Mouse (Mus musculus) heart, postnatal 4 days (tissue): ENCODE measurements around the gene Zfand6. TPM values are rescaled to one million over a fixed set of nuclear protein-coding genes. Genes with fewer than 3 reads are reported as not detected.

Experiments
- DNase-seq: peaks from one replicate; pipeline ENCODE4 v3.0.0; 2021
- total RNA-seq, 2 experiments: library from RNA; stranded (reverse); gene quantifications; 2 replicates each; pipeline ENCODE4 v1.2.3; 2021

Zfand6 gene
- total RNA-seq, 2 experiments from 2014 or later, result 95.1 to 96.2 TPM

DNA sequence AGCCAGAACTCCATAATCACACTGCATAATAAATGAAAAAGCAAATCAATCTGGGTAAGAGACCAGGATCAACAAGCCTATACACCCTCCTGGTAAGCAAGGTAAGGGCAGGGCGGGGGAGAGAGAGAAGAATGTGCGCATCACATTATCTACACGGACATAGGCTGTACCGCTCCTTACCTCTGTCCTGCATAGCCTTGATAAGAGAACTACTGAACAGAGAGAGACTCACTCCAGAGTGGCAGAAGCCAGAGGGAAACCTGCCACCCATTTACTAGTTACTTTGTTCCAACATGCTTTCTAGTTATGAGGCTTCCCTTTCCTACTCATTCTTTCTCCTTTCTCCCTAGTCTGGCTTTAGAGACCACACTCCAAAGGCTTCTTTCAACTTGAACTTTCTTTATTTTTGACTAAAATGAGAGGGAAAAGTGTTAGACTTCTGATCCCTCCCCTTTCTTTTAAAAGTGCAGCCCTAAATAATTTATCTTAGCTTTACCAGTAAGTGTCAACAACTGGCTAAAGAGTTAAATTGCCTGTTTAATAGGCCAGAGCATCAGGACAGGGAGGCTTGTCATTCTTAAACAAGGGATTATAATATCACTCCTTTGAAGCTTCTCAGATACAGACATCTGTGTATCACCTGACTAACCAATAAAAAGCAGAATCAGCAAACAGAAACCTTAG, 38.3 kb downstream of the Zfand6 start:
- DNase-seq, result no peak

DNA sequence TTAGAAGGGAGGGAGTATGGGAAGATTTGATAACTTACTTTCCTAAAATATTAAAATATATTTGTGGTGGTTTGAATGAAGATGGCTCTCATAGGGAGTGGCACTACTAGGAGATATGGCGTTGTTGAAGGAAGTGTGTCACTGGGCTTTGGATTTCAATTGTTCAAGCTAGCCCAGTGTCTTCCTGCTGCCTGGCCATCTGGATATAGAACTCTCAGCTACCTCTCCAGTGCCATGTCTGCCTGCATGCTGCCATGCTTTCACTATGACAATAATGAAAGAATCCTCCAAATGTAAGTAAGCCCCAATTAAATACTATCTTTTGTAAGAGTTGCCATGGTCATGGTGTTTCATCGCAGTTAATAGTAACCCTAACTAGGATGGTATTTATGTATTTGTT, 40.7 kb downstream of the Zfand6 start:
- DNase-seq, result no peak

DNA sequence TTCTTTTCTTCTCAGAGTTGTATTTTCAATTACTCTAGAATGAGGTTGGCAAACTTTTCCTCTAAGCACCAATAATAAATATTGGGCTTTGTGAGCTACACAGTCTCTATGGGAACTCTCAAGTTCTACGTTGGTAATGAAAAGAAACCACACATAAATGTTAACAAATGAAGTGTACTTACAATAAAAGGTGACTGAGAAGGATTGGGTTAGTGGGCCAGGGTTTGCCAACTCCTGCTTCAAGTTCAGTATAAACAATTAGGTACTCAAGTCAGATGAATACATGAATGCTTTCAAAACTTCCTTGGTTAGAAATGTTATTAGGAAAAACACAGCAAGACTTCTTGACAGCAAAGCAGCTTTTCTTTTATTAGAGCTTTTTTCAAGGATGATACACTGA, 43.5 kb downstream of the Zfand6 start:
- DNase-seq, result no peak

DNA sequence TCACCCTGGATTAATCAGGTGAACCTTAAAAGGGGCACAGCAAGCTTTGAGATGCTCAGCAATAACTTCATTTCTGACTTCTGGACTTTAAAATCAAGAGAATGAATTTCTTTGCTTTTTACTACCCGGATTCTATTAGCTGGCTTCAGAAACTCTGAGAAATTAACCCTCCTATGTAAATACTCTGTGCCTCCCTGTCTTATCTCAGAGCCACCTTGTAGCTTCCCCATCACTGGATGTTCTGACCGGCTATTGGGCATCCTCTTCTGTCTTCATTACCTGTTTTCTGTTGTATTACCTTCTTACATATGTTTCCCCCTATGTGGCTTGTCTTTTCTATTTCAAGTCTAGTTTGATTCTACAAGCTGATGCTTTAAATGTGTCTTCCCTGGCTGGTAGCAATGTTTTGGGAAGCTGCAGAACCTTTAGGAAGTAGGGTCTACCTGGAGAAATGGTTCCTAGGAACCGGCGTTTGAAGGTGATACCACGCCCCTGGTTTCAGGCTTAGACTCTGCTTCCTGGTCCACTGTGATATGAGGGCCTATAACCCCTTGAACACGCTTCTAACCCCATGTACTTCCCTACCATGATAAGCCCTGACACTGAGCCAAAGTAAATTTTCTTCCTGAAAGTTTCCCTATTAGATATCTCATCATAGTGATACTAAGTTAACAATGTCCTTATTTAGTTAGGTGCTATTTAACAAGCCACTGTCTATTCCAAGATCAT, 46.3 kb downstream of the Zfand6 start:
- DNase-seq, result no peak

DNA sequence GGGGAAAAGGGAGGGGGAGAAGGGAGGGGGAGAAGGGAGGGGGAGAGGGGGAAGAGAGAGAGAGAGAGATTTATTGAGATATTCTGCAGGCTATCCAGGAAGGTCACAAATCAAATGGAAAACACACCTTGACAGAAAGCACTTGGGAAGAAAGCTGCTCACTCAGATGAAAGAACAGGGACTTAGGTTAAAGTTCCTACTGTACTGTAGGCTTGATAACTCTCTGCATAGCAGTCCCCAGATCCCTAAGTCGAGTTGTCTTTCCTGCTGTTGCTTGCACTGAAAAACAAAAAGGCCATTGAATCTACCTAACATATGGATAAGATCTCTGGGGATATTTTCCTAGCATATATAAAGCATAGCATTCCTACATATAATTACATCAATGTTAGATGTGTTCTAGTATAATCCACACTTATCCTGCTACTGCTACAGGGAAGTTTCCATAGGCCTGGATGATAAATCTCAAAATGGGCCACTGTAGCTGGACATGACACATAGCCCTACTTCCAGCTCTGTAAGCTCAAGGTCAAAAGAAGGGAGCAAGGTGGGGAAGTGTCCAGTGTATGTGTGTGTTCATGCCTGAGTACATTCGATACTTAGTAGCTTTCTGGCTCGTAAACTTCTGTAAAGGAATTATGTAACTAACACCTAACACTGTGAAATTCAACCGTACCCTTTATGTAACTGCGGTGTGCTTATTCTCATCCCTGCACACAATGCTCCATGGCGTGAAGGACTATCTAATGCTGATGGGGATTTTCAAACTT, 47.4 kb downstream of the Zfand6 start:
- no peak for DNase-seq

DNA sequence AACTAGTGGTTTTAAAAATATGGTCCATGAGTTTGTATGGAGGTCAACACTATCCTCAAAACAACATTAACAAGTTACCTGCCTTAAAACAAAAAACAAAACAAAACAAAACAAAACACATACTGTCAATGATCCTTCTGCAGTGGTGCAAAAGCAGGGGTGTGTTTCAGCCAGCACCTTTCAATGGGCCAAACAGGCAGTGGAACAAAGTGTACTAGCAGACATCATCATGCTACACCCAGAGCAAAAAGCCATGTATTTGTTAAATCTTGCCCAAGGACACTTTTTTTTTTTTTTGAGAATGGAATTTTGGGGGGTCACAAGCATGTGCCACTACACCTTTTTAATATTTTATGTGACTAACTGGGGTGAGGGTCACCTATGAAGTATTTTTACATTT, 52.8 kb downstream of the Zfand6 start:
- DNase-seq, result no peak

DNA sequence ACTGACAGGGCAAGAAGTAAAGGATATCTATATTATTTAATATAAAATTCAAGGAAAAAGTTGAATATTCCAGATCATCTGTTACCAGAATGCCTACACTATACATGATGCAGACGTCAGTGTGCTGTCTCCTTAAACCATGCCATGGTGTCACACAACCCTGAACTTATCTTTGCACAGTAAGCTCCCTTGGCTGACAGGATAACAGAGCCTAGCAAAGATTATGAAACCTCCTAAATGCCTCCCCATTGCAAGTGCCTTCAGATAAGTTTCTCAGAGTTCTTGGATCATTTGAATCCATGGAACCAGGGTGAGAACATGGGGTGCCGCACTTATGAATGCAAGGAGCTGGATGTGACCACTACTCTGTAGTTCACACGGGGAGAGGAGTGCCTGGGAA, 57.9 kb downstream of the Zfand6 start:
- no peak for DNase-seq

DNA sequence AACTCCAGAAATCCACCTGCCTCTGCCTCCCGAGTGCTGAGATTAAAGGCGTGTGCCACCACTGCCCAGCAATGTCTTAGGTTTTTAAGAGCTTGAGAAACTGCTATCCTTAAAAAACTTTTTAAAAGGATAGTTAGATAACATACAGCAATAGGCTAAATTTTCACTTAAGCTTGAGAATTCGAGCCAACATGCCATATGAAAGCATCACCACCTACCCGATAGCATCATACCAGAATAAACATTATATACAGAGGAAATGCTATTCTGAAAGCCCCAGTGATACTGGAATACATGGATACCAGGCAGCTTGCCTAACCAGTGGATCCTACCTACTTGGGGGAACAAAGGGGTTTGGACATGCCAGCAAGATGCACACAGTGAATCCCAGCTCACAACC, 66.0 kb downstream of the Zfand6 start:
- no peak for DNase-seq

DNA sequence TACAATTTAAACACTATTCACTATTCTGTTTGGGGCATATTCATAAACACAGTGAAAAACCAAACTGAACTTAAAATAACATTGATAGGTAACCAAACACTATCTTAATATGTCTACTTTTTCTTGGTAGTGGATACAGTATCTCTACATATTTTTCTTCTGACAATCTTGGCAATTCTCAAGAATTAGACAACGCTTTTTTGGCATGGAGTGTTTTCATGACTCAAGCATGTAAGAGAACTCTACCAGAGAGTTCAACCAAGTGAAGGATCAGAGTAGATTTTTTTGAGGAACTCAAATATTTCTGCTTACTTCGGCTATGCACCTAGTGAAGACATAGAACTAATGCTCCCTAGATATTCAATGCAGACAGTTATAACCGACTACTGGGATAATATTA, 68.8 kb downstream of the Zfand6 start:
- no peak for DNase-seq

DNA sequence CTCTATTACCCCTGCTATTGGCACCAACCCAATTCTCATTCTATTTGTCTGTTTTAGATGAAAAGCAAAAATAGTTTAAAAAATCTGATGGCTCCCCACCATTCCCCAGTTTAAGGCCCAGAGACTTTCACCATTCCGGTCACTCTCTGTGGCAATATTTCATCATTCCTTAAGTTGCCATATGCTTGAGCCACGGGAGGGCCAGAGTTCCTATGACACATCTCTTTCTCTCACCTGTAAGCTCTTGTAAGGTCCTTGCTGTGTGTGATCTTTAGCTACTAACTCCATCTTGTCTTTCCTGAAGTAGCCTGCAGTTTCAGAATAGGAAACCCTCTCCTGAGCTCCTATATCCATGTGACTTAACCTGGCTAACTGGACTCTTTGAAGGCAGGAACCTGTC, 70.8 kb downstream of the Zfand6 start:
- DNase-seq, result no peak

DNA sequence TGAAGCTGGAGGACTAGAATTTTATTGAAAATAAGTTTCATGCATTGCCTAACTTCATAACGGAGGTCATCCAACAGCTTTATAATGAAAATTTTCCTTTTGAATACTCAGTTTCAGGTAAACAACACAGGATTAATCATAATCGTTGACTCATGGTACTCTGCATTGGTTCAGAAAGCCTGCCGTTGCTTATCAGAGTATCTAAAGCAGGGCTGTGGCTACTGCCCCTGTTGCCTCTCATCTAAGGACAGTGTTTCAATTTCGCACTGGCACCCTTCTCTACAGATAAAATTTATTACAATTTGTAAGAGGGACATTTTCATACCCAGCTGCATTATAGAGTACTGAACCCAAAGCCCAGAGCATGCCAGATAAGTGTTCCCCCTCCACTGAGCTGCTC, 77.3 kb downstream of the Zfand6 start:
- no peak for DNase-seq

DNA sequence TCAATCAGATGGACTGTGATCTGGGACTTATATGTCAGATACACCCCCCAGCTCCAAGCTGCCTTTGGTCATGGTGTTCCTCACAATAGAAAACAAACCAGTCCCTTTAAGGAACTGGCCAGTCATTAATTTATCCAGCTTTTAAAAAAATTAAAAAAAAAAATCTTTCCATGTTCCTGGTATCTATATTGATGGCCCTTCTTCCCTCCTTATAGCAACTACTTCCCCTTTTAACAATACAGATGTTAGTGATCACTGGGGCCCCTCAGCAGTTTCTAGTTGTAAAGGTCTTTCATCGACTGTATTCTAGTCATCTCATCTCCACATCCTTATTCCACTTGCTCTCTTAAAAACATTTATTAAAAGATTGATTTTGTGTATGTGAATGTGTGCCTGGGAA, 78.2 kb downstream of the Zfand6 start:
- DNase-seq, result no peak

DNA sequence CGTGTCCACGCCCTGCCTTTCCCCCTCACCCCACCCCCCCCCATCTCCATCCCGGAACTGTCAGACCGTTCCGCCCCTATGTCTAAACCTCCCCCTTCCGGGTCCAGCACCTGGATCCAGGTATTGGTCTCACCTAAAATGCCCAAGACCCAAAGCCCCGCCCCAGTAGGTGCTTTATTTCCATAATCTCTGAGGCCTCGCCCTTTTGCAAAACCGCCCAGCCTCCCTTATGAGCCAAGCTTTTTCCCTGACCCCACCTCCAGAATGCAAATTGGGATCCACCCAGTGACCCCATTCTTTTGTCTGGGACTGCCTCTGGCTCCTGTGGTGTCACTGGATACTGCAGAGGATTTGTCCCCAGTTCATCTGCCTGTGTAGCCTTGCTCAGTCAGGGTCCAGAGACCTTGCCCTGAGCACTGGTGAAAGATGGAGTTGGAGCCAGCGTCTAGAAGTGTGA, 83.4 kb downstream of the Zfand6 start, which contains the start of gene Fah:
Gene Fah (minus strand): TSS at position 430 of the 457 bp plus-strand sequence.
- peak; percentile 39 for DNase-seq

DNA sequence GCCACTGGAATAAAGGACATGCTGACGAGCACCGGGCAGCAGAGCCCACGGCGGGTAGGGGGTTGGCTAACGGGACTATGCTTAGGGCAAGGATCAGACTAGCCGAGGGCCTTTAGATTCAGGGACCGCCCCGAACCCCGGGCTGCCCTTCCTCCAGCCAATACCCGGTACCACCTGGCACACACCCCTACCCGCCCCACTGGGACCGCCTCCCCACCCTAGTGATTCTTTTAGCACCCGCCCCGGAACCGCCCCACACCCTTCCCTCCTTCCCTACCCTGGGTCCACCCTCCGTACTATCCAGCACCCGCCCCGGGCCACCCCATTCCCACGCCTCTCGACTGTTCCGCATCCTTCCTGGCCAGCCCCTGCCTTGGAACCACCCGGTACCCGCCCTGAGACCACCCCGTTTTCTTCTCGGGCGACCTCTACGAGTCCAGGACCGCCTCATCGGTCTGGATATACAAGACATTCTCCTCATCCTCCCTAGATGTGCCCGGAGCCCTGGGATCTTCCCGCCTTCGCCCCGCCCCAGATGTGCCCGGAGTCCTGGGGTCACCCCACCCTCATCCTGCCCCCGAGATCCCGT, 84.0 kb downstream of the Zfand6 start:
- peak; percentile 71 for DNase-seq

DNA sequence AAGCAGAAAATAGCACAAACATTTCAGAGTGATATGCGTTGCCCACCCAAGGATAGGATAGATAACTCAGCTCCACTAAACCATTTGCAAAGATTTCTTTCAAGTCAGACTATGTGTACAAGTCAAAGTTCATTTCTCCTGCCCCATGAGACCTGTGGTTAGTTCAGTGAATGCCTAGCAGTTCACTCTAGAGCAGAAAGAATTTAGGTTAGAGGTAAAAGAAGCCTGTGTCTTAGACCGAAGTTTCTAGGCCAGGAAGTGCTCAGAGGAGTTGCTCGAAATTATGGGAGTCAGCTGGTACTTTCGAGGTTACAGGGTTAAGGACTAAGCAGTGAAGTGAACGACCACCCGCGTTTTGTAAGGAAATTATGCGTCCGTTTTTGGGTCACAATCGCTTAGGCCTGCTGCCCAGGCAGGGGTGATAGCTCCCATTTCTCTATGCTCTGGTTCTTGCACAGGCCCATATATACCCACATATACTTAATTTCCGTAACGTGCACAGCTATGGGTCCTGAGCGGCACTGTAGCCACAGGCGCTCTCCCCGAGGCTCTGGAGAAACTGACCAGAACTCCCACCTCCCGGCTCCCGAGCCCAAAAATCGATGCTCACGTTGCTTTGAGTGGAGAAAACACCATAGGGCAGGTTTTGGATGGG, 84.6 kb downstream of the Zfand6 start:
- DNase-seq, result no peak

DNA sequence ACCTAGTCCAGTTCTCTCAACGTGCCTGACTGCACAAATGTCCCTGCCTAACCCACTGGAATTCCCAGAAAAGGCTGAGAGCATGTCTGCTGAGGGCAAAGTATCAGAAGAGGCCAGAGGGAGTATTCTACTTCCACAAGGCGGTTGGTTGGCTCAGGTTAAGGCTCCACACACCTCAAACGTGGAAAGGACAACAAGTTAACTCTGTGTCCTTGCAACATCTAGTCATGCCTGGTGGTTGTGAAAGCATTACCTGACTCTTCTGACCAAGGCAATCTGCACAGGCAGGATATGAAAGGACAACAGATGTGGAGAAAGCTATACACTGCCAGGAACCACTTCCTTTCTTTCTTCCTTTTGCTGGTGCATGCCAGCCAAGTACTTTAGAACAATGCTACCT, 85.3 kb downstream of the Zfand6 start:
- DNase-seq, result no peak

DNA sequence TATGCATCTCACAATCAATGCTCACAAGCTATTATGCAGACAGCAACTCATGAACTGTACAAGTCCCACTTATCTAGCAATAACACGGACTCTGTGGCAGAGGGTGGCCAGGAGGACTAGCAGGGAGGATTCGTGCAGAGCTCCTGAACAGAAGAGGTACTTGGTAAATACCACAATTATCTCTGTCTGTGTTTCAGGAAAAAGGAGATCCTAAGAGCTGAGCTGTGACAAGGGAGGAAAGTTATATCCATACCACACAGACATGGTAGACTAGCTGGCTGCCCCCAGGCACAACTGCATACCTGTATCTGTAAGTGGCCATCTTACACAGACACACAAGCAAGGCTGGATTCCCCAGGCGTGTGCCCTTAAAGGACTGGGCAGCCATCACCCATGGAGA, 88.4 kb downstream of the Zfand6 start:
- DNase-seq, result no peak

DNA sequence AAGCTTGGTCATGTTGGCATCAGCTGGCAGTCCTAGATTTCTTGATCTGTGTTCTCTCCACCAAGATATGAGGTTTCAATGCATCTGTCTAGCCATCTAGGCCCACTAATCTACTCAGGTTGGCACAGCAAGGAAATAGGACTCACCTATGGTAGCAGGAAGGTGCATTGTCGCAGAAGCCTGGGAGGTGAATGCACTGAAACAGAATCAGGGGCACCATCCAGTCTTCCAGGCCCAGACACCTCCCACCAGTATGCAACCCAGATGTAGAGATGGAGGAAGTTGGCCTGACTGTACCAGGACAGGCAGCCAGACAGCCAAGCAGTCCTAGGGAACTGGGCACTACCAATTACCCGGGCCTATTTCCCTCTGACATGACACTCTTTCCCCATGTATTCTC, 89.1 kb downstream of the Zfand6 start:
- no peak for DNase-seq

DNA sequence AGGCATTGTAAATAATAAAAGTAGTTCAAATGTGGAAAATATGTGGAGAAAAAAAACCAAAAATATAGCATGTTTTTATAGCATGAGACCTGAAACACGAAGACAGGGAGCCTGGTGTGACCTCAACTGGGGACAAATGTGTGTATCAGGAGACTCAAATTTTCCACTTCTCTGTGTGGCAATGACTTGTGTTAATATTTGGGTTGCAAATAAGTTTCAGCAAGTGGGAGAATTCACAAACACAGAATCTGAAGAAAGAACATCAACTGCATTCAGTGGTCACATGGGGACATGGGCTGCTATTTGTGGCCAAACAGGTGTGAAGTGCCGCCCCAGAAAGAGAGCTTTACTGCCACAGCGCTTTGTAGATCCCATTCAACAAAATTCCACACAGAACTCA, 93.1 kb downstream of the Zfand6 start:
- no peak for DNase-seq

DNA sequence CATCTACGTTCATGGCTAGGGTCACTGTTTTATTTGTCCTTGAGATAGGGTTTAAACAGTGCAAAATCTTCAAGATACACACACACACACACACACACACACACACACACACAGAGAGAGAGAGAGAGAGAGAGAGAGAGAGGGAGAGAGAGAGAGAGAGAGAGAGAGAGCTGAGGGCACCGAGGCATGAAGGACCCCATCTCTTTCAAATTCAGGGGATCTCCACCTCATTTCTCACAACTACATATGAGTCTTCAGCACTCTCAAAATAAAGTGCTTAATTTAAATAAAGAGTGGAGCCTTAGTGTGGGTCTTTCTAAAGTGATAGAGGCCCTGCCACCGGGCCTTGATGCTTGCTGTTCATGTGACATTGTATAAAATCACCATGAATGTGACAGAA, 93.8 kb downstream of the Zfand6 start:
- DNase-seq, result no peak

DNA sequence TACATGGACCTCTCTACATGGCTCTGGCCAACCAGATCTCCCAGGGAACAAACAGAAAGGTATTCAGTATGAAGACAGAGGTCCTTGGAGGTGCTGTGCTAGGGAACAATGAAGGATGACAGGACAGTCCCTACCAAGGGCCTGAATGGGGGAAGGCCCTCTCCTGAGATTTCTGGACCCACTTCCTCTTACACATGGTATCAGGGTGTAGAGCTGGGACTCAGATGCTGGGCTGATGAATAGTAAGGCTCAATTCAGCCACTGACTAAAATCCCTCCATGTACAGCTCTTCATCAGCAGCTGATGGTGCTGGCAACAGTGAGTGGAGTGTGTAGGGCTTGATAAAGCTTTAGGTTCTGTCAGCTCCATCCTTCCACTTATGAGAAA, 94.8 kb downstream of the Zfand6 start:
- DNase-seq, result no peak

DNA sequence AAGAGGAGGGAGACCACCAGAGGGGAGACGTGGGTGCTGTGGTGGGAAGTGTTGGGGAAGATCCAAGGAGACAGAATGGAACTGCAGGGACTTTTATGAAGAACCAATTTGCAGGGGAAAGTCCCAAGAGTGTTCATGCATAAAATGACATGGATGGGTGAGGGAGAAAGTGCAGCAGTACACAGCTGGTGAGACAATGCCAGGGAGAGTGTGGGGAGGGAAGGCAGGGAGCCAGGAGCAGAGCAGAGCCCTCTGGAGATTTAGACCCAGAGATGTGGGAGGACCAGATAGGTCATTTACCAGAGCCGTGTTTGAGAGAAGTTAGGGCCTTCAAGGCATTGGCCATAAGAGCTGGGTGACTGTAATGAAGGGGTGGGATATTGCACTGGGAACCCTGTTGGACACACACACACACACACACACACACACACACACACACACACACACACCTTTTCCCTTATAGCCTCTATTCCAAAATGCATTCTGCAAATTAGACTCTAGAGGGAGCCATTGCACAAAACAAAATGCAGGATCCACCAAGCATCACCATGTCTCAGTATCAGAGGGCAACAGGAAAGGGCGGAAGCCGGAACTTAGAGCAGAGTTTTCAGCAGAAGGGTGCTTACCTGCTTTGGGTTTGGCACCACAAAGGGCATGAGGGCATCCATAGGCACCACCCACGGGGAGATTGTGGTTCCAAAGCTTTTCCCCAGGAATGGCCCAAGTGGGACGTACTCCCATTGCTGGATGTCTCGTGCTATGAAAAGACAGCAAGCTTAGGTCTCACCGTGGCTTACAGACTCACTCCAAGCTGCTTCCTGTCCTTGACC, 95.5 kb downstream of the Zfand6 start:
- peak; percentile 28 for DNase-seq
